Mouse (Mus musculus) testis, adult 2 months (tissue): Measurements from ENCODE around the gene Zmiz1.

Experiments
- CTCF ChIP-seq: fragments of 200-500 bp; IDR thresholded peaks from 2 replicates; pipeline ENCODE4 v1.5.1; 2012; ENCODE audit warnings: low read depth, mild to moderate bottlenecking, inconsistent platforms, low read length, moderate library complexity; ENCODE audit not compliant: control insufficient read depth, insufficient read depth, insufficient replicate concordance
- POLR2A ChIP-seq: fragments of 200-500 bp; IDR thresholded peaks from 2 replicates; pipeline ENCODE4 v1.6.1; 2012; ENCODE audit warnings: low read depth, mild to moderate bottlenecking, inconsistent platforms, low read length, moderate library complexity; ENCODE audit not compliant: control insufficient read depth

- TF ChIP-seq CTCF = no peak
- no peak for TF ChIP-seq POLR2A
These were observed 38.0 kb downstream of the Zmiz1 start for GRCm38 (mm10) chr14:25496989-25497388.
